Mouse (Mus musculus) embryonic facial prominence, embryonic 10.5 days (tissue): ENCODE data around the gene Nupr1. TPM values are rescaled to one million over a fixed set of nuclear protein-coding genes. Genes with fewer than 3 reads are reported as not detected.
"Not testable (repeated sequence)": the region's sequence is repeated elsewhere in the genome, so short reads cannot be mapped to it uniquely, and the experiment has no call there.

Source experiments
- DNase-seq: peaks from one replicate; pipeline ENCODE4 v3.0.0-alpha.2; 2017; ENCODE audit warnings: low spot score
- H3K27ac ChIP-seq: fragments of 300-500 bp; sonication (generic); replicated peaks from 2 replicates; pipeline ENCODE4 v1.5.1; 2016; ENCODE audit warnings: mild to moderate bottlenecking
- H3K27me3 ChIP-seq: fragments of 300-500 bp; sonication (generic); replicated peaks from 2 replicates; pipeline ENCODE4 v1.6.1; 2016; ENCODE audit warnings: low read depth, mild to moderate bottlenecking; ENCODE audit not compliant: poor library complexity, severe bottlenecking
- H3K36me3 ChIP-seq: fragments of 300-500 bp; sonication (generic); replicated peaks from 2 replicates; pipeline ENCODE4 v1.6.1; 2016; ENCODE audit warnings: mild to moderate bottlenecking, moderate library complexity
- H3K4me1 ChIP-seq: fragments of 300-500 bp; sonication (generic); 2 replicates; pipeline ENCODE4 v1.6.1; 2016
- H3K4me3 ChIP-seq: fragments of 300-500 bp; sonication (generic); 2 replicates; pipeline ENCODE4 v1.5.1; 2016; ENCODE audit warnings: mild to moderate bottlenecking, moderate library complexity
- H3K9me3 ChIP-seq: fragments of 300-500 bp; sonication (generic); 2 replicates; pipeline ENCODE4 v1.6.1; 2016; ENCODE audit warnings: mild to moderate bottlenecking
- WGBS: fragments of 180-500 bp; shearing (Covaris S2); methylation state at CpG from one replicate; pipeline ENCODE4 v1.1.7; 2016; 5-methylcytosine and 5-hydroxymethylcytosine counted together
- polyA plus RNA-seq: library from polyadenylated mRNA; unstranded; fragments of >200 nt; fragmentation: Nextera tagmentation; extraction: Ambion mirVana; gene quantifications from 2 replicates; pipeline ENCODE4 v1.2.1, GENCODE M21; 2016

Gene Nupr1
- polyA plus RNA-seq, 1 experiment from 2014 or later, result 1.2 TPM

DNA sequence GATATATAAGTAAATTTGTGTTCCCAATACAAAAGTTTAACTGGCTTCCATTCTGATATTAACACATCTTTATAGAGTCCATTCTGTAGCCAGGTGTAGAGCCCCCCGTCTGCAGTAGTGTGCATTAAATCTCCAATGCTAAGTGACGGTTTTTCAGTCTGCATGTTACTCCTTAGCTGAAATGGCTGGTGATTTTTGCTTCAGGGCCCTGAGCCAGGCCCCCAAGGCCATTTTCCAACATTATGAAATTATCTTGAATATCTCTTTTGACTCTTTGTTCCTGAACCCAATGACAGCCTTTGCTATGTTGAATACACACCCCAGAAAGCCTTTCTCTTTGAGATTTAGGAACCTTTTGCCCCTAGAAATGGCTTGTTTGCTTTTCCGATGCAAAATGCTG, 29.1 kb upstream of the Nupr1 start:
- Histone ChIP-seq H3K36me3 (peaks cover 36% of the 10 kb centered on the region), H3K27me3 (no peaks in the 10 kb centered on the region), H3K4me1 (0 out of 2 replicates have a peak, but pooled peaks cover 3% of the 10 kb centered on the region), H3K4me3 (no peak overlapping the region), H3K27ac (no peak overlapping the region), H3K9me3 (no peaks in the 10 kb centered on the region)
- WGBS, result 88% methylated on average over 3 of the region's 3 CpGs
- DNase-seq, result no peak

GRCm38 (mm10) chr7:126657522-126657921, 26.9 kb upstream of the Nupr1 start:
- Histone ChIP-seq H3K4me1 (no peaks in the 10 kb centered on the region), H3K9me3 (no peaks in the 10 kb centered on the region), H3K27me3 (no peaks in the 10 kb centered on the region), H3K36me3 (peaks cover 15% of the 10 kb centered on the region), H3K27ac (no peak overlapping the region), H3K4me3 (no peak overlapping the region)
- WGBS, result 93% methylated on average over 1 of the region's 1 CpGs
- no peak for DNase-seq

- WGBS, result 92% methylated on average over 3 of the region's 3 CpGs
- DNase-seq, result no peak
- no peak overlapping the region for H3K4me3 ChIP-seq
- 0 out of 2 replicates have a peak, but pooled peaks cover under 1% of the 10 kb centered on the region for H3K36me3 ChIP-seq
- H3K4me1 ChIP-seq, result no peaks in the 10 kb centered on the region
- no peak overlapping the region for H3K27ac ChIP-seq
- H3K9me3 ChIP-seq, result no peaks in the 10 kb centered on the region
- H3K27me3 ChIP-seq, result no peaks in the 10 kb centered on the region
Measured at GRCm38 (mm10) chr7:126655695-126656094, 25.0 kb upstream of the Nupr1 start.

- H3K27ac ChIP-seq, result no peak overlapping the region
- no peaks in the 10 kb centered on the region for H3K27me3 ChIP-seq
- 87% methylated on average over 2 of the region's 2 CpGs for WGBS
- DNase-seq, result no peak
- H3K4me1 ChIP-seq, result peaks cover 10% of the 10 kb centered on the region
- no peaks in the 10 kb centered on the region for H3K36me3 ChIP-seq
- no peak overlapping the region for H3K4me3 ChIP-seq
- H3K9me3 ChIP-seq, result no peaks in the 10 kb centered on the region
Measured at GRCm38 (mm10) chr7:126653991-126654390, 23.3 kb upstream of the Nupr1 start.

DNA sequence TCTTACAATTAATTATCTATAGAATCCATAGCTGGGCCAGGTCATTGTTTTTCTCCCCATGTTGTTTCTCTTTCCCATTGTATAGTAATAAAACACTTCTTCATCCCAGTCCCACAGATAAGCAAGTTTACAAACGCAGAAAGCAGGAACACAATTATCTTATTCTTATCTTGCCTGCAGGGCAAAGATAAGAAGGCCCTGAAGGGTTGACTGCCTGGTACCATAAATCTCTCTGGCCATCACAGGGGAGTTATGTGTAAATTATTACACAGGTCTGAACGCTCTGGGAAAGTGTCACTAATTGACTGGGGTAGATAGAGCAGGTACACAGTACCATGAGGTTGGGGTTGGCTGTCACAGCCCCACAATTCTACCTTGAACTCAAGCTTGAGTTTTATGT, 20.2 kb upstream of the Nupr1 start:
- no peaks in the 10 kb centered on the region for H3K9me3 ChIP-seq
- H3K4me1 ChIP-seq, result peaks cover 15% of the 10 kb centered on the region
- H3K36me3 ChIP-seq, result no peaks in the 10 kb centered on the region
- no peaks in the 10 kb centered on the region for H3K27me3 ChIP-seq
- H3K27ac ChIP-seq, result no peak overlapping the region
- no peak overlapping the region for H3K4me3 ChIP-seq
- no peak for DNase-seq
- WGBS, result 86% methylated on average over 2 of the region's 2 CpGs

DNA sequence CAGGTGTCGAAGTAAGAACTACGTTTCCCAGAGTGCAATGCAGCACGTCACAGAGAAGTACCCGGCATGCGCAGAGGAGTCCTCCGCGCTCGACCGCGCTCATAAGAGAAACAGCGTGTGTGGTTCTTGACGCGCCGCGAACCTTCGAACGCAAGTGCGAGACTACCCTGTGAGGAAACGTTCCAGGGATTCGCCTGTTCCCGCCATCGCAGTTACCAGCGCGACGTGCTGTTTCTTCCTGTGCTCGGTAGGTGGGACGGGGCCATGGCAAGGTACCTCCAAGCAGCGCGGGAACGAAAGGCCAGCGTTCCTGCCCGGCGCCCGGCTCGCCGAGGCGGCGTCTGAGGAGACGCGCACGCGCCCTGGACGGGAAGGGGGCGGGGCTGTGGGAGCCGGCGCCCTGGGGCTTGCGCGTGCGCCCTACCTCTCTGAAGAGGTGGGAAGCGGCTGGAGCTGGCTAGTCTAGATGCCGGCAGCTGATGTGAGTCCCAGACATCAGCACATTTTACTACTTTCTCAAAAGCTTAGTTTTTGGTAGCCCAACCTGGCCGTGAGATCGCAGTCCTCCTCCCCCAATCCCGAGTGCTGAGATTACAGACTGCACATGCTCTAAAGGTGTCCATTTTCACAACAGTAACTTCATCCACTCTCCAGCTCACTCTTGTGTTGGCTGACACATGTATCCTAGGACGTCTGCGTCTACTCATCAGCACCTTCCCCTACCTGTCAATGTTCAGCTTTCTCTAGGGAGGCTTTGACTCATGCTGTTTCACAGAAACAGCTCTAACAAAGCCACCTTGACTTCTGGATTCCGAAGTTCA, 18.8 kb upstream of the Nupr1 start, which contains the start of gene Sgf29:
Gene Sgf29 (plus strand): TSS at position 79 of the 821 bp plus-strand sequence.
- H3K27me3 ChIP-seq, result no peaks in the 10 kb centered on the region
- WGBS, result 1% methylated on average over 57 of the region's 57 CpGs
- peak within 1 kb of the TSS; percentile 90 for H3K27ac ChIP-seq

DNA sequence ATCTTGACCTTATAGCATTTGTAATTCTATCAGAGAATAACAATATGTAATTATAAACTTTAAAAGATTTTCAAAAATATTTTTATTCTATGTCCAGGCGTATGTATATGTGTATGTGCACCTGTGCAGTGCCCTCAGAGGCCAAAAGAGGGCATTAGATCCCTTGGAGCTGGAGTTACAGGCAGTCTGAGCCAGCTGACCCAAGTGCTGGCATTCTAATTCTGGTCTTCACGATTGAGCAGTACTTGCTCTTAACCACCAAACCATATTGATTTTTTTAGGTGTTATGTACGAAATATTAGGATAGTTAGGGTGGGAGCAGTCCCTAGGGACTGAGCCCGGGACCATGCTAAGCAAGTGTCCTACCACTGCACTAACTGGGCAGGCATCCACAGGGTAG, 17.8 kb upstream of the Nupr1 start:
- Histone ChIP-seq H3K27me3 (no peaks in the 10 kb centered on the region), H3K4me1 (peaks cover 24% of the 10 kb centered on the region), H3K36me3 (no peaks in the 10 kb centered on the region), H3K4me3 (peak overlapping the region; percentile 65), H3K27ac (no peak overlapping the region), H3K9me3 (no peaks in the 10 kb centered on the region)
- DNase-seq, result no peak
- 84% methylated on average over 4 of the region's 4 CpGs for WGBS

More for the DNA sequence above, 18.8 kb upstream of the Nupr1 start, which contains the start of gene Sgf29:
- H3K4me3 ChIP-seq, result peak within 1 kb of the TSS; percentile 65
- DNase-seq, result peak; percentile 95
- no peaks in the 10 kb centered on the region for H3K36me3 ChIP-seq
- H3K9me3 ChIP-seq, result no peaks in the 10 kb centered on the region
- peaks cover 24% of the 10 kb centered on the region for H3K4me1 ChIP-seq

GRCm38 (mm10) chr7:126645708-126646107, 15.0 kb upstream of the Nupr1 start:
- Histone ChIP-seq H3K27me3 (no peaks in the 10 kb centered on the region), H3K36me3 (no peaks in the 10 kb centered on the region), H3K9me3 (no peaks in the 10 kb centered on the region), H3K4me3 (no peak overlapping the region), H3K4me1 (peaks cover 24% of the 10 kb centered on the region), H3K27ac (no peak overlapping the region)
- no peak for DNase-seq
- WGBS, result 50% methylated on average over 5 of the region's 5 CpGs

DNA sequence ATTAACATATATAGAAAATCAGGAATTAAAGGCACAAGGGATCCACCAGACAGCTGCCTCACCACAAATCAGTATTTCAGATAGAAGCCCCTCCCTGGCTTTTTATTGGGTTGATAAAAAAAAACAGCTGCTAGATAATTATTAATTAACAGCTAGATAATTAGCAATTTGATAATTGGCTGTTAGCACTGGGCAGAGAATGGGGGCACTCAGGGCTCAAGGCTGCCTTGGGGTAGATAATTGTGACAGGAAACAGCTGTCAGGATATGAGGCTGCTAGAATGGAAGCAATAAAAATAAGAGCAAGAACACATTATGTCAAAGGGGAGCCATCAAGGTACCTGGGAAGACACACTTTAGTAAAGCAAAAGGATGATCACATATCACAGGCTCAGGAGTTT, 14.3 kb upstream of the Nupr1 start:
- Histone ChIP-seq H3K27me3 (no peaks in the 10 kb centered on the region), H3K27ac (no peak overlapping the region), H3K4me1 (peaks cover 19% of the 10 kb centered on the region), H3K9me3 (no peaks in the 10 kb centered on the region), H3K4me3 (no peak overlapping the region), H3K36me3 (no peaks in the 10 kb centered on the region)
- DNase-seq, result no peak

GRCm38 (mm10) chr7:126644345-126644744, 13.7 kb upstream of the Nupr1 start:
- no peak for DNase-seq
- WGBS, result 71% methylated on average over 3 of the region's 3 CpGs

GRCm38 (mm10) chr7:126643244-126643617, 12.6 kb upstream of the Nupr1 start:
- not testable (repeated sequence) for H3K4me1 ChIP-seq, H3K4me3 ChIP-seq, H3K9me3 ChIP-seq, H3K27me3 ChIP-seq, DNase-seq, H3K27ac ChIP-seq, H3K36me3 ChIP-seq
- WGBS, result 81% methylated on average over 3 of the region's 3 CpGs

More at GRCm38 (mm10) chr7:126644345-126644744, 13.7 kb upstream of the Nupr1 start:
- H3K4me1 ChIP-seq, result peaks cover 16% of the 10 kb centered on the region
- no peaks in the 10 kb centered on the region for H3K9me3 ChIP-seq
- H3K27me3 ChIP-seq, result no peaks in the 10 kb centered on the region
- no peak overlapping the region for H3K4me3 ChIP-seq
- no peak overlapping the region for H3K27ac ChIP-seq
- no peaks in the 10 kb centered on the region for H3K36me3 ChIP-seq

GRCm38 (mm10) chr7:126642545-126643243, 12.0 kb upstream of the Nupr1 start:
- no peak overlapping the region for H3K27ac ChIP-seq
- H3K9me3 ChIP-seq, result no peaks in the 10 kb centered on the region
- peaks cover 9% of the 10 kb centered on the region; the same call in 1 of the 2 replicates for H3K4me1 ChIP-seq
- no peaks in the 10 kb centered on the region for H3K27me3 ChIP-seq
- WGBS, result 73% methylated on average over 5 of the region's 5 CpGs
- H3K36me3 ChIP-seq, result no peaks in the 10 kb centered on the region
- no peak overlapping the region for H3K4me3 ChIP-seq
- no peak for DNase-seq
